Mouse (Mus musculus) erythroblast, adult 5-6 weeks (primary cell): ENCODE data around the gene Cnot8. TPM values are rescaled to one million over a fixed set of nuclear protein-coding genes. Genes with fewer than 3 reads are reported as not detected.

Source experiments
- ATAC-seq: replicated peaks from 2 replicates; pipeline ENCODE4 v1.8.0; 2016; ENCODE audit warnings: moderate number of reproducible peaks, mild to moderate bottlenecking, moderate TSS enrichment, inconsistent platforms; ENCODE audit not compliant: poor library complexity, low FRiP score, severe bottlenecking
- total RNA-seq, 2 experiments: library from RNA; stranded (forward) in 1 of 2; stranded (reverse) in 1 of 2; fragments of 150-400 nt in 1 of 2; fragments of 200-764, 138-1000 nt in 1 of 2; gene quantifications; 2 replicates each; pipeline versions ENCODE4 v1.2.3 to v1.2.4; 2015 to 2017; ENCODE audit warnings: low replicate concordance in 2 of 2

Gene Cnot8
- total RNA-seq, 2 experiments from 2014 or later: 22.3 to 26.5 TPM

DNA sequence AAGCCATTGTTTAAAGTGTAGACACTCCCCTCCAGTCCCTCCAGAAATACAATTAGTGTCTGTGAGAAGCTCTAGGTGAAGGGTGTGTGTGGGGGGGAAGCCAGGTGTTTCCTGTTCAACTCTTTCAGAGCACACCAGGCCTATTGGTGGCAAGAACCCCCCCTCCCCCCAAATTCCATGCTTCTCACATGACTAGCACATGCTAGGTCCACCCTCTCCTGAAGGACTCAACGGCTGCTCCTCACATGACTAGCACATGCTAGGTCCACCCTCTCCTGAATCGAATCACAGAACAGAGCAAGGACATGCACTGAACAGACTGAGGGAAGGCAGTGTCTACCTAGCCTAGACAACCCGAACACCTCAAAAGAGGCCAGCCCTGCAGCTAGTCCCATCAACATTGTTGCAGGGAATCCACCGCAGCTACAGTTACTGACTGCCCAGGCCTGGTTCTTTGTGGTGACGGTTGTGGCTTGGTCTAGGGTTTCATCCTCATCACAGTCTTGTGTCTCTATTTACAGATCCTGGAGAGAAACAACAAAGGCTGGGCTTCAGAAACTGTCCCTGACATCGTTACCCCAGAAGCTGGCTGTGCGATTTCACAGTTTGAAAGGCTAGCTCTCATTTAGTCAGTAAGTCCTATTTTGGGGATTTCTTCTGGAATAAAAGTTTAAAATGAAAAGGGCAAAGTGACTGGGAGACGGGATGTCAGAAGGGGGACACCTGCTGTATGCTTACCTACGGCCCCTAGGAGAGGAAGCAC is 1.2 kb upstream of the Cnot8 start:
- ATAC-seq: no peak

DNA sequence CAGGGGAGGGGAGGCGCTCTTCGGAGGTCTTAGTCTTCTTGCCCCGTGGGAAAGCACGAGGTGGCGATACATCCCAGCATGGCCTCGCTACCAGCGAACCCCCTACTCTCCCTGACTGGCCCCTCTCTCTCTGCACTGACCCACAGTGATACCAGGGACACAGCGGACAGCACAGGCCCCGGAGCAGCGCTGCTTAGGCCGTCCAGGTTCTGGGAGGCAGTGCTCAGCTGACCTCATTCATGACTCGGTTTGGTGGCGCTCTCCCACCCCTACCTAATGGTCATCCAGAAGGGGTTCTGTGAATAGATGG is 654 bp upstream of the Cnot8 start:
- ATAC-seq: peak; percentile 28; the same call in 1 of the 2 replicates

- peak; percentile 67 for ATAC-seq
Measured at GRCm38 (mm10) chr11:58104351-58104791, 418 bp downstream of the Cnot8 start.

- ATAC-seq: no peak
Measured at GRCm38 (mm10) chr11:58107009-58107408, 3.1 kb downstream of the Cnot8 start.

DNA sequence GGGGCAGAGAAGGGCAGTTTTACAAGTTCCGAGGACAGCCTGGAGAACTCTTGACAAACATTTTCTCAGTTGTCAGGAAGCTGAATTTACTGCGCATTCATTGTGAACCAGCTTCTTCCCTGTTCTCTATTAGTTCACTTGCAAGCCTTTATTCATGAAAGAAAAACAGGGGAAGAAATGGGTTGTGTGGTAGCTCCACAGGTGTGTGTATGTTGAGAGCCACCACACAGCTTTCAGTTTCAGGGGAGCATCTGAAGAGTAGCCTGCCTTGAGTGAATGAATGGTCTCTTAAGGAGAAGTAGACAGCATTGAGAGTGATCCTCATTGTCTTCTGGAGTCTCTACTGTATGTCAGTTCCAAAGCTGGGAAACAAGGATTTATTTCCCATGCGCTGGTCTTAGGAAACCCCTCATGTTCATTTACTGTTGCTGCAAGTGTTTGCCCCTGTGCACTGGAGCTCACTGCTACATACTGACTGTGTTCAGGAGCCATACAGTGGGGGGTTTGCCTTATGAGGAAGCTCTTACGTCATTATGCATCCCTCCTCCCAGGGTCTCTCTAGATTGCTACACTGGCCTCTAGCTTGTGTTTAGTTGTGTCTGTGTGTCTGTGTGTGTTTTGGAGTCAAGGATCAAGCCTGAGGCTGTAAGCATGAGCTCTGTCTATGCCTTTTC is 3.8 kb downstream of the Cnot8 start:
- no peak for ATAC-seq

- ATAC-seq: no peak
Measured at GRCm38 (mm10) chr11:58116560-58116959, 12.6 kb downstream of the Cnot8 start.

DNA sequence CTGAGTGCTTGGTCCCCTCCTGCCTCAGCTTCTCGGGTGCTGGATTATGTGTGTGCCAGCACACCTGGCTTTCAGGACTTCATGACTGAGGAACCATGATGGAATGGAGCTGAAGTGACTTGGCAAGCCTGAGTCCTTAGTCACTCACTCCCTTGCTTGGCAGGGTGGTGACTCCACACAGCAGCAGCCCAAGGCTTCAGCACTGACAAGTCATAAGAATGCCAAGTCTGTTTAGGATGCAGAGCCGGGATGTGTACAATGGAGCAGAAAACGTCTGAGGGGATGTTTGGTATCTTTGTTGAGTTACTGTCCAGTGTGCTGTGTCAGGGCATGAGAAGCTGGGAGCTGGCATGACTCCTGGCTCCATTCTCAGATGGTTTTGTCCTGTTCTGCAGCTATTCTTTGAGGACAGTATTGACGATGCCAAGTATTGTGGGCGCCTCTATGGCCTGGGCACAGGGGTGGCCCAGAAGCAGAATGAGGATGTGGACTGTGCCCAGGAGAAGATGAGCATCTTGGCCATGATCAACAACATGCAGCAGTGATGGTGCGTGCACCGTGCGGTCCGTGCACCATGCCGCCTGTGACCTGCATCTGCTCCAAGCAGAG is 13.2 kb downstream of the Cnot8 start:
- 0 out of 2 replicates have a peak, but pooled peaks have one; percentile 13 for ATAC-seq

GRCm38 (mm10) chr11:58120655-58121054 is 16.7 kb downstream of the Cnot8 start:
- ATAC-seq: no peak

GRCm38 (mm10) chr11:58121351-58121750 is 17.4 kb downstream of the Cnot8 start:
- no peak for ATAC-seq

DNA sequence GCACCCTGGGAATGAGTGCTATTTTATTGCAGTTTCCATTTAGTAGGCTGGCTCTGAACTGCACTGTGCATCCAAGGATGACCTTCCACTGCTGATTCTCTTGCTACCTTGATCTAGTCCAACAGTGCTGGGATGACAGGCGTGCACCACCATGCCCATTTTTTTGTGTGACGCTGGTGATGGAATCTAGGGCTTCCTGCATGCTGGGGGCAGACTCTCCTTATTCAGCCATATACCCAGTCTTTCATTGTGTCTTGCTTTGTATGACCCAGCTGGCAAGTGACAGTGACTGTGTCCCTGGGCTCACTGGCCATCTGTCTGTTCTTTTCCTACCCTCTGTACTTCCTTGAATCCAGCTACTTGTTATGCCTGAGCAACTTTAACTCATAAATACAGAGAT is 19.8 kb downstream of the Cnot8 start:
- ATAC-seq: no peak

DNA sequence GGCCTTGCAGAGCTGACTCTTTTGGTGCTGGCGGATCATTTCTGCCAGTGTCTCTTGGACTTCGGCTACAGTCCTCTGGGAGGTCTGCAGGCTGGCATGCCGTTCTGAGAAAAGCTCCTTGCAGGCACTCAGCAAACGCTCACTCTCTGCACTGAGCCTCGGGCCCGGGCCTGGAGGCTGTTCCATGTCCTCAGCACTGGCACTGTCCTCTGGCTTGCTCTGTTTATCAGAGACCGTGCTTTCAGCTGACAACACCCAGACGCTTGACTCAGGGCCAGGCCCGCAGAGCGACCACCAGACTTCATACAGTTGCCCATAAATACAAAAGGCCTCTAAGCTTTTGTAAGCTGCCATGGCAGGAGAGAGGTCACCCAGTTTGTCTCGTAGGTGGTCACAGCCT is 21.1 kb downstream of the Cnot8 start:
- ATAC-seq: no peak

DNA sequence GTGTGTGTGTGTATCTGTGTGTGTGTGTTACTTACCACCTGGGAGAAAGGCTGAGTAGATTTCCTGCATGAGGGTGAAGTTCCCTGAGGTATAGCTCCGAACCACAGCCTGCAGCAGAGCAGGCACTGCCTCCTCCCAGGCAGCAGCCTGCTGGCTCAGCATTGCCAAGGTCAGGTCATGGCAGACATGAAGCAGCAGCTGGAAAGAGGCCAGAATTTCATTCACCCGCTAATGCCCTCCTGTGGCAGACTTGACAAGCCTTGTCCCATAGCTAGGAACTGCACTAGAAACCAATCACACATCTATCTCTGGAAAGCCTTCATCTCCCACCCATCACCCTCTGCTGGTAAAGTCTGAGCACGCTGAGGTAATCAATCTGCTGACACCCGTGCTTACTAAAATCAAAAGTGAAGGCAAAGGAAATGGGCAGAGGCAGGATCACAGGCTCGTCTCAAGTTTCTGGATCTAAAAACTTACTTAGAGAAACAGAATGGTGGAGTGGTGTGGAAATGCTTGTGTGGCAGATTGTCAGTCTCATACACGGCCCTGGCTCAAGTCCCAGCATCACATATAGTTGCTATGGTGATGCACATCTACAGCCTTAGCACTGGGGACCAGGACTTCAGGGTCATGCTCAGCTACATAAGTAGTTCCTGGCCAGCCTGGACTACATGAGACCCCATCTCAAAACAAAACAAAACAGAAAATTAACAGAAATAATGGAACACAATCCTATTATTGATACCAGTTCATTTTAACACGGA is 22.6 kb downstream of the Cnot8 start:
- peak; percentile 73 for ATAC-seq

DNA sequence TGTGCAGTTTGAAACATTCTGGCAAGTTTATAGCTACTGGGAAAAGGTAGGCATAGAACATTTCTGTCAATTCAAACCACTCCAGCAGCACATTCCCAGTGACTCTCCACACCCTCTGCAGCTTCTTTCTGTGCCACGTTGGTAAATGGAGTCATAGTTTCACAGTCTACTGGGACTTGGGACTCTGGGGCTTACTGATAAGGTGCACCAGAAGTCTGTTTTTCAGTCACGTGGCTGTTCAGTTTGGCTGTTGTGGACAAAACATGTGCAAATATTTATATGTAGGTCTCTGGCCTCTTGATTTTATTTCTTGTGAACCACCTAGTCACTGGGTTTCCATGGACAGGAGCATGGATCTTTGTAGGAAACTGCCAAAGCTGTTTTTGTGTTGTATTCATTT is 23.6 kb downstream of the Cnot8 start:
- peak; percentile 87 for ATAC-seq

DNA sequence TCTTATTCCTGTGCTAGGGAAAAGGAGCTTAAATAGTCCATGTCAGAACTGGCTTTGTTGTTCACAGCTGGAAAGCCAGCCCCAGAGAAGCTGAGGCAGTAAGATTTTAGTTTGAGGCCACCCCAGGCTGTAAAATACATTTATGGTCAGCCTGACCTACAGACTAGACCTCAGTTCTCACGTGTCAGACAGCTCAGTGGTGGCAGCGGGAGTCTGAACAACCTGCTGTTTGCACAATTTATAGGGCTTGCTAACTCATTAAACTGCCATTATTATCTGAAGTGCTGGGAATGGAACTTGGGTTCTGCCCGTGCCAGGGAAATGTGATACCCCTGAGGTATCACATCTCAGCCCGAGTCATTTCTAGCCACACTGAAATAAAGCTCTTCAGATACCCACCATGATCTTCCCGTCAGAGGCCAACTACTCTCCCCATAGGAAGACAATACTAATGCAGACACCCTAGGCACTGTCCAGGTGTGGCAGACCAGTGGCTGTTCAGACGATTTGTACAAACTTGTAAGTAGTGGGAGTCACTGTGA is 25.4 kb downstream of the Cnot8 start:
- no peak for ATAC-seq

DNA sequence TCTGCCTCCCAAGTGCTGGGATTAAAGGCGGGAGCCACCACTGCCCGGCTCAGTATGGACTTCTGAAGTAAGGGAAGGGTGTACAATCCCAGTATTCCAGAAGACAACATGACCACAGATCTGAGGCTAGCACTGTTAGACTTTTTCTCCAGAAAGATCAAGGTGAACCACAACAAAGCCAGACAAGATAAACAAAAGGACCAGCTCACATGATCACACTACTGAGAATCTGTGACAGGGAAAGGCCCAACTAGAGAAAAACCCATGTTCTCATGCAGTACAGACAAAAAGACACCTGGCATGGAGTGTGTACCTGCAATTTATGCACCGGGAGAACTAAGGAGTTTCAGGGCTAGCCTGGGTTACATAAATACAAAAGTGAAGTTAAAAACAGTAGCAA is 28.1 kb downstream of the Cnot8 start:
- ATAC-seq: no peak

DNA sequence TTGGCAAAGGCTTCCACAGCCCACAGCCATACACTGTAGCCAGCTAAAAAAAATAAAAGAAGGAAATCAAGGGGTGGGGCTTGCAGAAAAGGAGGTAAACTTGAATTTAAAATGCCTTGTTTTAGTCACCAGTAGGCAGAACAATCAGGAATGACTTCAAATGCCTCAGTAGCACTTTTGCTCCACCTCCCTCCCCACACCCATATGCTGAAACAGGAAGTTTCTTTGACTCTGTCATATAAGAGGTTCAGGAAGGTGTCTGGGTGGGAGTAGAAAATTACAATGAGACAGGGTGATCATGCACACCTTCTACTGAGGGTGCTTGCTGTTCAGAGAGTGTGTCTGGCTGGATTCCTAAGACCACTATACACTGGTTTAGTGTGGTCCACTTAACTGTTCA is 30.9 kb downstream of the Cnot8 start:
- no peak for ATAC-seq

DNA sequence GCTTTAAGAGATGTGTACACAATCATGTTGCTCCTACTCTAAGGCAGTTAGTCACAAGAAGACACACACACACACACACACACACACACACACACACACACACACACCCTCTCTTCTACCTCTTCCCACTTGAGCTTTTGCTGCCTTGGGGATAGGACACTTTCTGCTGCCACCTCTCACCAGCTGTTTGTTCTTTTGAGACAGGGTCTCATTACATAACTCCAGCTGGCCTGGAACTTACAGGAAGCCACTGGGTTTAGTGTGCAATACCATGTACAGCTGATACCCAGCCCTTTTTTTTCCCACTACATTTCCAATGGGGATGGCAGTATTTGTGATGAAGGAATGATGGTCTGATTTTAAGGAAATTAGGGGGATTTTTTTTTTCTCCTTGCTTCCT is 31.3 kb downstream of the Cnot8 start:
- ATAC-seq: no peak

GRCm38 (mm10) chr11:58136677-58137076 is 32.7 kb downstream of the Cnot8 start:
- ATAC-seq: no peak

DNA sequence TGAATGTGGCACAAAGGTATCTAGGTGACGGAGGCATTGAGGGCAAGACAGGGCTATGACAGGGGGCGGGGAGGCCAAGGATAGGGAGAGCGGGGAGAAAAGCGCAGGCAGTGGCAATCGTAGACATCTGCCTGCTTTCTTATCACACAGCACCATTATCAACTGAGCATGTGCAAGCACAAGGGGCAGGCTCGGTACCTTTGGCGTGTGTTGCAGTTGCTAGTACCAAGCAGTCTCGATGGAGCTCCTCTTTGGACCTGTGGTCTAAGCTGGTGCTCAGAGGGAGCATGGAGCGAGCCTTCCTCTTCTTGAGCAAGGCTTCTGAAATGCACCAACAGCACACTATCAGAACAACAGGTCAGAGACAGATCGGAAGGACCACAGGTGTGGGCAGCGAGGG is 34.9 kb downstream of the Cnot8 start:
- ATAC-seq: no peak

DNA sequence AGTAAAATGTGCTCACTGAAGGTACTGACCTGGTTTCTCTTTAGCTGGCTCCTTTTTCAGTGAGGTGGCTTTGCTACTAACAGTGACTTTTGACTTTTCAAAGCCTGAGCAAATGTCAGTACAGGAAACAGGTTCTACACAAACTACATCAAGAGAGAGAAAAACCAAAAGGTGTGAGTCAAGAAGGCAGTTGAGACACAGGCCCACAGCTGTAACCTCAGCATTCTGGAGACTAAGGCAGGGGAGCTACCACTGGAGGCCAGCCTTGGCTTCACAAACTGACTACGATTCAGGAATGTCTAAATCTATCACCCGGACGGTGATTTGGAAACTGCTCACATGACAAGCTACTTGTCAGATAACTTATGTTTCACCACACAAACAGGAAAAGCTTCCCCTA is 35.5 kb downstream of the Cnot8 start:
- ATAC-seq: no peak
